Mouse (Mus musculus): ENCODE data around the gene 4930518I15Rik. TPM values are rescaled to one million over a fixed set of nuclear protein-coding genes. Genes with fewer than 3 reads are reported as not detected.

Gene 4930518I15Rik
- polyA plus RNA-seq, 1 experiment from 2014 or later, result 4.1 TPM

DNA sequence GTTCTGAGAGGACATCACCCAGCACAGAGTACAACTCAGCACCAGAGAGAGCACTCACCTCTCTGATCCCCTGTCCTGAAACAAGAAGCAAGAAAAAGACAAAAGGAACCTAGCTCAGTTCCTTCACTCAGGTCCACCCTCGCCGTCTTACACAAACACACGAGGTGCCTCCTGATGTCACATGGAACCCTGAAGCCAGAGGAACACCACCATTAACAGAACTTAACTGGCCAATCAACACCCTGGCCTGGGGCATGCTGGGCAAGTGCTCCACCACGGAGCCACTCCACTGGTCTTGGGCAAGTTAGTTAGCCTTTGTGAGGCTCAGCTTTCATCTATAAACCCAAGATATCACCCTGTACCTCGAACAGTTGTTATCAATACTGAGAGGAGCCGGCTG lies 50.9 kb downstream of the 4930518I15Rik start:
- Histone ChIP-seq H3K9ac (replicated peaks; ENCODE audit: low read depth) (no peak overlapping the region), H3K4me3 (ENCODE audit: low read depth, low read length) (no peak overlapping the region), H3K27me3 (replicated peaks; ENCODE audit: insufficient read depth, low read length) (no peaks in the 10 kb centered on the region), H3K4me2 (replicated peaks; ENCODE audit: low read depth, low read length) (no peak overlapping the region), H3K36me3 (ENCODE audit: insufficient read depth, low read length) (no peaks in the 10 kb centered on the region), H3K9me3 (ENCODE audit: low read length) (no peaks in the 10 kb centered on the region), H3K27ac (ENCODE audit: low read length) (no peak overlapping the region), H3K4me1 (ENCODE audit: insufficient read depth, low read depth, low read length) (no peaks in the 10 kb centered on the region)
- WGBS, result 62% methylated on average over 6 of the region's 6 CpGs
- no peak for DNase-seq (ENCODE audit: low spot score)
- TF ChIP-seq EP300 (IDR thresholded peaks at IDR 0.05) (no peak), CTCF (IDR thresholded peaks at IDR 0.05) (no peak)
- ATAC-seq, result no peak

Other genes with a start within 250 kb of the 4930518I15Rik start
- gene Dlgap4, start 244.2 kb downstream of the 4930518I15Rik start, polyA plus RNA-seq (2015; fragmentation: Nextera tagmentation; extraction: Ambion mirVana), result 70.3 and 74.0 TPM in 2 replicates
- 222 and 240 TPM in 2 replicates for gene Myl9, start 82.5 kb downstream of the 4930518I15Rik start, polyA plus RNA-seq (2015; fragmentation: Nextera tagmentation; extraction: Ambion mirVana)
- 13.7 and 15.1 TPM in 2 replicates for gene Tgif2, start 17.9 kb downstream of the 4930518I15Rik start, polyA plus RNA-seq (2015; fragmentation: Nextera tagmentation; extraction: Ambion mirVana)
- 271 and 290 TPM in 2 replicates for gene Rab5if, start 5.2 kb upstream of the 4930518I15Rik start, polyA plus RNA-seq (2015; fragmentation: Nextera tagmentation; extraction: Ambion mirVana)
- 0.49 and 0.65 TPM in 2 replicates for gene Sla2, start 29.2 kb upstream of the 4930518I15Rik start, polyA plus RNA-seq (2015; fragmentation: Nextera tagmentation; extraction: Ambion mirVana)
- 22.8 and 25.4 TPM in 2 replicates for gene Ndrg3, start 134.1 kb upstream of the 4930518I15Rik start, polyA plus RNA-seq (2015; fragmentation: Nextera tagmentation; extraction: Ambion mirVana)
- 7.2 and 9.5 TPM in 2 replicates for gene Dsn1, start 149.2 kb upstream of the 4930518I15Rik start, polyA plus RNA-seq (2015; fragmentation: Nextera tagmentation; extraction: Ambion mirVana)
- gene Soga1, start 221.3 kb upstream of the 4930518I15Rik start, polyA plus RNA-seq (2015; fragmentation: Nextera tagmentation; extraction: Ambion mirVana), result 2.5 and 3.1 TPM in 2 replicates
- gene Tldc2, start 229.1 kb upstream of the 4930518I15Rik start, polyA plus RNA-seq (2015; fragmentation: Nextera tagmentation; extraction: Ambion mirVana), result not detected in 2 replicates